Mouse (Mus musculus) heart, embryonic 14.5 days (tissue): ENCODE results near the gene Pde8b. TPM values are rescaled to one million over a fixed set of nuclear protein-coding genes. Genes with fewer than 3 reads are reported as not detected.

Experiments
- ATAC-seq: fragments of 200-750 bp; cut with Nextera tagmentation; 2 replicates; pipeline ENCODE4 v1.8.0; 2017; ENCODE audit warnings: low read depth, moderate TSS enrichment; ENCODE audit not compliant: insufficient number of reproducible peaks, insufficient read depth, low FRiP score
- H3K27ac ChIP-seq, 2 experiments: fragments of 200-500 bp in 1 of 2; fragments of 300-500 bp in 1 of 2; sonication (generic) in 1 of 2; replicated peaks in 1 of 2; 2 replicates each; pipeline ENCODE4 v1.5.1; 2012 to 2014; ENCODE audit warnings: low read depth in 2 of 2, low read length in 2 of 2, control low read depth in 1 of 2, mild to moderate bottlenecking in 1 of 2, mixed read lengths in 1 of 2; ENCODE audit not compliant: control insufficient read depth in 1 of 2, insufficient read depth in 1 of 2
- H3K27me3 ChIP-seq: fragments of 300-500 bp; sonication (generic); 2 replicates; pipeline ENCODE4 v1.6.1; 2014; ENCODE audit warnings: mild to moderate bottlenecking, low read length, control low read depth; ENCODE audit not compliant: control insufficient read depth, insufficient read depth
- H3K36me3 ChIP-seq: fragments of 300-500 bp; sonication (generic); 2 replicates; pipeline ENCODE4 v1.6.1; 2014; ENCODE audit warnings: mild to moderate bottlenecking, control low read depth, low read length, mixed read lengths; ENCODE audit not compliant: control insufficient read depth, insufficient read depth
- H3K4me1 ChIP-seq, 2 experiments: fragments of 200-500 bp in 1 of 2; fragments of 300-500 bp in 1 of 2; sonication (generic) in 1 of 2; 2 replicates each; pipeline ENCODE4 v1.6.1; 2012 to 2014; ENCODE audit warnings: low read length in 2 of 2, control low read depth in 1 of 2, mixed read lengths in 1 of 2; ENCODE audit not compliant: control insufficient read depth in 2 of 2, insufficient read depth in 2 of 2
- H3K4me2 ChIP-seq: fragments of 300-500 bp; sonication (generic); 2 replicates; pipeline ENCODE4 v1.6.1; 2014; ENCODE audit warnings: mild to moderate bottlenecking, low read length
- H3K4me3 ChIP-seq, 2 experiments: fragments of 200-500 bp in 1 of 2; fragments of 300-500 bp in 1 of 2; sonication (generic) in 1 of 2; 2 replicates each; pipeline ENCODE4 v1.5.1; 2012 to 2014; ENCODE audit warnings: low read length in 2 of 2, mild to moderate bottlenecking in 2 of 2, control low read depth in 1 of 2, low read depth in 1 of 2, moderate library complexity in 1 of 2; ENCODE audit not compliant: control insufficient read depth in 1 of 2, insufficient read depth in 1 of 2
- H3K9ac ChIP-seq: fragments of 300-500 bp; sonication (generic); 2 replicates; pipeline ENCODE4 v1.6.1; 2014; ENCODE audit warnings: mild to moderate bottlenecking, low read length
- H3K9me3 ChIP-seq: fragments of 300-500 bp; sonication (generic); 2 replicates; pipeline ENCODE4 v1.6.1; 2016; ENCODE audit warnings: low read length, control low read depth; ENCODE audit not compliant: control insufficient read depth
- WGBS: fragments of 180-500 bp; shearing (Covaris S2); extraction: QIAGEN DNeasy Blood & Tissue Kit; methylation state at CpG from one replicate; pipeline ENCODE4 v1.1.7; 2014; 5-methylcytosine and 5-hydroxymethylcytosine counted together
- polyA plus RNA-seq: library from polyadenylated mRNA; unstranded; fragments of >200 nt; fragmentation: Nextera tagmentation; extraction: Ambion mirVana; gene quantifications from 2 replicates; pipeline ENCODE4 v1.2.1, GENCODE M21; 2014

Pde8b gene
- polyA plus RNA-seq, 1 experiment from 2014 or later: 0.99 TPM

GRCm38 (mm10) chr13:95050398-95050797, 199.7 kb downstream of the Pde8b start:
- 54% methylated on average over 4 of the region's 4 CpGs for WGBS
- H3K9me3 ChIP-seq: no peaks in the 10 kb centered on the region
- H3K4me2 ChIP-seq: no peak overlapping the region
- H3K36me3 ChIP-seq: no peaks in the 10 kb centered on the region
- H3K9ac ChIP-seq: no peak overlapping the region
- peaks cover 0 to 2% of the 10 kb centered on the region in 2 experiments; a peak in 1 of 4 replicates for H3K4me1 ChIP-seq
- H3K27me3 ChIP-seq: no peaks in the 10 kb centered on the region
- no peak for ATAC-seq
- no peak overlapping the region for H3K4me3 ChIP-seq
- no peak overlapping the region for H3K27ac ChIP-seq

DNA sequence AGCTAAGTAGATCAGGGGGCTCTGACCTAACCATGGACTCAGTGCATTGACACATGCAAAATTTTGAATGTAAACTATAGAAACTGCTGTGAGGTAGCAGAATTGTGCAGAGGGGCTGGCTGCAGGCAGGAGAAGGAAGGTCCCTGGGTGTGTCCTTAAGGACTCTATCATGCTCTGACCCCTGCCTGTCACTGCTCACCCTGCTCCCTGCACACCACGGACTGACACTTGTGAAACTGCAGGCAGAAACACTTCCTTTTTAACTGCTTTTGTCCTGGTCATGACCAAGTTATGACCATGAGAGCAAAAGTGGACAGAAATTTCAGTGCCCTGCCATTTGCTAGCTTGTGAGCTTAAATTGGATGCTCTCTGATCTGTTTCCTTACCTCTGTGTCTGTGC, 206.0 kb downstream of the Pde8b start:
- WGBS: 25% methylated on average over 1 of the region's 1 CpGs
- H3K9me3 ChIP-seq: no peaks in the 10 kb centered on the region
- no peaks in the 10 kb centered on the region for H3K27me3 ChIP-seq
- H3K9ac ChIP-seq: no peak overlapping the region
- no peaks in the 10 kb centered on the region for H3K4me1 ChIP-seq
- no peak overlapping the region for H3K4me3 ChIP-seq
- no peak overlapping the region for H3K27ac ChIP-seq
- ATAC-seq: no peak
- H3K4me2 ChIP-seq: no peak overlapping the region
- no peaks in the 10 kb centered on the region for H3K36me3 ChIP-seq

- Histone ChIP-seq H3K36me3 (no peaks in the 10 kb centered on the region), H3K27me3 (no peaks in the 10 kb centered on the region), H3K27ac (no peak overlapping the region), H3K4me3 (no peak overlapping the region), H3K4me2 (no peak overlapping the region), H3K4me1 (no peaks in the 10 kb centered on the region; a peak in 1 of 4 replicates), H3K9ac (no peak overlapping the region), H3K9me3 (no peaks in the 10 kb centered on the region)
- WGBS: 83% methylated on average over 9 of the region's 9 CpGs
- no peak for ATAC-seq
Observed at GRCm38 (mm10) chr13:95040140-95040738, 209.9 kb downstream of the Pde8b start.

GRCm38 (mm10) chr13:95038200-95038599, 211.9 kb downstream of the Pde8b start:
- Histone ChIP-seq H3K9ac (no peak overlapping the region), H3K36me3 (no peaks in the 10 kb centered on the region), H3K4me1 (no peaks in the 10 kb centered on the region; a peak in 1 of 4 replicates), H3K9me3 (no peaks in the 10 kb centered on the region), H3K27me3 (no peaks in the 10 kb centered on the region), H3K4me3 (no peak overlapping the region), H3K27ac (no peak overlapping the region), H3K4me2 (no peak overlapping the region)
- ATAC-seq: no peak
- 46% methylated on average over 4 of the region's 4 CpGs for WGBS

DNA sequence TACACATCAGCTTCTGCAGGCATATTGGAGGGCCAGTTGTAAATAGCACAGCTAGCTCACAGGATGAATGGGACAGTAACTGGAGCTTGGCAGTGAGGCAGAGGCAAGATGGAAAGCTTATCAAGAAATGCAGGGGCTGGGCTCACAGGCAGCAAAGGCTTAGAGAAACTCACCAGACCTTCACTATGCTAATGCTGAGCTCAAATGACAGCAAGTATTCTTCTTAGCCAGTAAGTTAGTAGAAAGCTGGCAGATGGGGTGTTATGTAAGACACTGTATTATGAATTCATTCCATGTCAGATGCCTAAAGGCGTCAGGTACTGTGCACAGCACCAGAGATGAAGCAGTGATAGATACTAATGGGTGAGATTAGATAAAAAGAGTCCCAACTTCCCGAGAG, 215.4 kb downstream of the Pde8b start:
- WGBS: 40% methylated on average over 2 of the region's 2 CpGs
- peaks cover 0 to 4% of the 10 kb centered on the region in 2 experiments; a peak in 2 of 4 replicates for H3K4me1 ChIP-seq
- no peak overlapping the region for H3K27ac ChIP-seq
- H3K4me3 ChIP-seq: no peak overlapping the region
- H3K9me3 ChIP-seq: no peaks in the 10 kb centered on the region
- no peak for ATAC-seq
- no peak overlapping the region for H3K4me2 ChIP-seq
- no peaks in the 10 kb centered on the region for H3K36me3 ChIP-seq
- H3K9ac ChIP-seq: no peak overlapping the region
- H3K27me3 ChIP-seq: no peaks in the 10 kb centered on the region

DNA sequence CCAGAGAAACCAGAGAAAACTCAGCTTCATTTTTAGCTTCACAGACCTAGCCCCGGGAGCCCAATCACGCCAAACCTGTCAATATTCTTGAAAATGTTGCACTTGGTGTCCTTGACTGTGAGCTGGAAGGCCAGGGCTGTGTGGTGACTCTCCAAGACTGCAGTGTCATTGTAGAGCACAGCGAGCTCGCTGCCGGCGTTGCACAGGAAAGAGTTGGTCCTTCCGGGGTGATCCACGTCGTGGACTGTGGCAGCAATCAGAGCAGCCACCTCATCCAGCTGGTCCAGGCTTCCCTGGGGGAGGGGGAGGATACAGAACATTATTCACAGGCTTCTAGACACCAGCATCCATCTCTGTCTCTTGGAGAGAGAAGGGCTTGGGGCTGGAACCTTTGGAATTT, 216.0 kb downstream of the Pde8b start:
- Histone ChIP-seq H3K9me3 (no peaks in the 10 kb centered on the region), H3K36me3 (no peaks in the 10 kb centered on the region), H3K4me2 (no peak overlapping the region), H3K4me1 (peaks cover 0 to 4% of the 10 kb centered on the region in 2 experiments; a peak in 2 of 4 replicates), H3K27ac (no peak overlapping the region), H3K9ac (no peak overlapping the region), H3K4me3 (no peak overlapping the region), H3K27me3 (no peaks in the 10 kb centered on the region)
- ATAC-seq: no peak
- 74% methylated on average over 9 of the region's 9 CpGs for WGBS

GRCm38 (mm10) chr13:95032973-95033372, 217.2 kb downstream of the Pde8b start:
- ATAC-seq: no peak
- Histone ChIP-seq H3K36me3 (0 out of 2 replicates have a peak, but pooled peaks cover 4% of the 10 kb centered on the region), H3K27ac (no peak overlapping the region), H3K4me1 (peaks cover 0 to 4% of the 10 kb centered on the region in 2 experiments; a peak in 1 of 4 replicates), H3K4me2 (no peak overlapping the region), H3K4me3 (no peak overlapping the region), H3K27me3 (no peaks in the 10 kb centered on the region), H3K9me3 (peaks cover 4% of the 10 kb centered on the region; the same call in 1 of the 2 replicates), H3K9ac (no peak overlapping the region)
- 55% methylated on average over 6 of the region's 6 CpGs for WGBS
